Mouse (Mus musculus): ENCODE measurements around the gene Nr2e1. TPM values are rescaled to one million over a fixed set of nuclear protein-coding genes. Genes with fewer than 3 reads are reported as not detected.

Nr2e1 gene
- not detected in 2 replicates for polyA plus RNA-seq (2015; fragmentation: Nextera tagmentation; extraction: Ambion mirVana)

GRCm38 (mm10) chr10:42583157-42583872 is at the start of gene Nr2e1, which contains the start of gene Ostm1:
Gene Nr2e1 (minus strand): TSS chr10:42583632.
Gene Ostm1 (plus strand): TSS chr10:42583822.

Other genes with a start within 250 kb of the Nr2e1 start
- gene Afg1l, start 105.1 kb downstream of the Nr2e1 start, polyA plus RNA-seq (2015; fragmentation: Nextera tagmentation; extraction: Ambion mirVana): 5.0 and 5.3 TPM in 2 replicates
- gene Snx3, start 81.6 kb downstream of the Nr2e1 start, polyA plus RNA-seq (2015; fragmentation: Nextera tagmentation; extraction: Ambion mirVana): 261 and 285 TPM in 2 replicates
- gene Ostm1, start 190 bp upstream of the Nr2e1 start, polyA plus RNA-seq (2015; fragmentation: Nextera tagmentation; extraction: Ambion mirVana): 16.7 and 17.7 TPM in 2 replicates
- 13.8 and 15.1 TPM in 2 replicates for gene Sec63, start 177.9 kb upstream of the Nr2e1 start, polyA plus RNA-seq (2015; fragmentation: Nextera tagmentation; extraction: Ambion mirVana)

Measured in urinary bladder, postnatal 0 days (tissue).